Mouse (Mus musculus) left cerebral cortex, adult 9 months (tissue): ENCODE data around the gene Angptl8.
"Not testable (repeated sequence)": the region's sequence is repeated elsewhere in the genome, so short reads cannot be mapped to it uniquely, and the experiment has no call there.

Experiments
- DNase-seq, 2 experiments: peaks; one replicate each; pipeline ENCODE4 v3.0.0; 2022; ENCODE audit warnings: low spot score in 2 of 2

Angptl8 gene

GRCm38 (mm10) chr9:21835258-21835912, at the start of gene Angptl8:
Gene Angptl8, plus strand, starts transcription at chr9:21835510.
- DNase-seq = no peak

GRCm38 (mm10) chr9:21786309-21786708, 49.0 kb upstream of the Angptl8 start:
- DNase-seq = not testable (repeated sequence)

- peak in 1 of 2 experiments; percentile 52 for DNase-seq
Observed at GRCm38 (mm10) chr9:21786906-21787305, 48.4 kb upstream of the Angptl8 start.

- no peak for DNase-seq
Observed at GRCm38 (mm10) chr9:21787654-21788053, 47.7 kb upstream of the Angptl8 start.

- no peak for DNase-seq
Observed at GRCm38 (mm10) chr9:21788234-21788633, 47.1 kb upstream of the Angptl8 start.

GRCm38 (mm10) chr9:21791861-21792260, 43.4 kb upstream of the Angptl8 start:
- no peak for DNase-seq

- peak; percentile 37 to 62 for DNase-seq
Observed at GRCm38 (mm10) chr9:21792644-21793043, 42.7 kb upstream of the Angptl8 start.

- DNase-seq = not testable (repeated sequence)
Observed at GRCm38 (mm10) chr9:21793507-21793906, 41.8 kb upstream of the Angptl8 start.

GRCm38 (mm10) chr9:21794344-21794834, 40.9 kb upstream of the Angptl8 start:
- no peak for DNase-seq

GRCm38 (mm10) chr9:21794925-21795324, 40.4 kb upstream of the Angptl8 start:
- DNase-seq = no peak

- no peak for DNase-seq
Observed at GRCm38 (mm10) chr9:21795579-21795978, 39.7 kb upstream of the Angptl8 start.

GRCm38 (mm10) chr9:21796259-21796658, 39.1 kb upstream of the Angptl8 start:
- DNase-seq = no peak

- no peak for DNase-seq
Observed at GRCm38 (mm10) chr9:21796919-21797318, 38.4 kb upstream of the Angptl8 start.

GRCm38 (mm10) chr9:21797921-21798344, 37.4 kb upstream of the Angptl8 start:
- DNase-seq = no peak

GRCm38 (mm10) chr9:21798345-21799009, 36.8 kb upstream of the Angptl8 start, which contains the start of gene Kank2:
Gene Kank2, minus strand, starts transcription at chr9:21798744.
- DNase-seq = peak in 1 of 2 experiments; percentile 60

- DNase-seq = no peak
Observed at GRCm38 (mm10) chr9:21799010-21799350, 36.3 kb upstream of the Angptl8 start.

- DNase-seq = no peak
Observed at GRCm38 (mm10) chr9:21801121-21801520, 34.2 kb upstream of the Angptl8 start.

GRCm38 (mm10) chr9:21801591-21801990, 33.7 kb upstream of the Angptl8 start:
- no peak for DNase-seq

GRCm38 (mm10) chr9:21803986-21804644, 31.2 kb upstream of the Angptl8 start:
- DNase-seq = peak; percentile 77 to 88

GRCm38 (mm10) chr9:21806363-21806762, 28.9 kb upstream of the Angptl8 start:
- no peak for DNase-seq

GRCm38 (mm10) chr9:21806976-21807375, 28.3 kb upstream of the Angptl8 start:
- peak in 1 of 2 experiments; percentile 12 for DNase-seq

GRCm38 (mm10) chr9:21808561-21808960, 26.7 kb upstream of the Angptl8 start:
- DNase-seq = no peak

GRCm38 (mm10) chr9:21811170-21811569, 24.1 kb upstream of the Angptl8 start:
- no peak for DNase-seq
